Mouse (Mus musculus): ENCODE measurements at regions not wholly inside any gene's neighbourhood (a gene's known extent, or its start where the extent isn't known, plus 50 kb on each side); places are given as distances from the start of the nearest gene placed in this dataset.

- Histone ChIP-seq H3K27ac (no peak overlapping the region), H3K4me2 (no peak overlapping the region), H3K27me3 (no peaks in the 10 kb centered on the region), H3K4me1 (peaks cover 28% of the 10 kb centered on the region), H3K4me3 (no peak overlapping the region), H3K9ac (no peak overlapping the region), H3K36me3 (ENCODE audit: poor library complexity, severe bottlenecking) (no peaks in the 10 kb centered on the region), H3K9me3 (replicated peaks) (no peaks in the 10 kb centered on the region)
- ATAC-seq = no peak
- WGBS = 97% methylated on average over 3 of the region's 3 CpGs
Observed at GRCm38 (mm10) chr10:95054869-95055268, 110.2 kb upstream of the Plxnc1 start.

- Histone ChIP-seq H3K4me2 (no peak overlapping the region), H3K4me1 (peaks cover 8% of the 10 kb centered on the region), H3K27me3 (no peaks in the 10 kb centered on the region), H3K27ac (no peak overlapping the region), H3K36me3 (ENCODE audit: poor library complexity, severe bottlenecking) (no peaks in the 10 kb centered on the region), H3K4me3 (no peak overlapping the region), H3K9me3 (replicated peaks) (no peaks in the 10 kb centered on the region), H3K9ac (no peak overlapping the region)
- ATAC-seq = no peak
- WGBS = 93% methylated on average over 5 of the region's 5 CpGs
Observed at GRCm38 (mm10) chr10:95048790-95049189, 104.2 kb upstream of the Plxnc1 start.

GRCm38 (mm10) chr10:95043978-95044377, 99.3 kb upstream of the Plxnc1 start:
- H3K4me3 ChIP-seq = no peak overlapping the region
- H3K9ac ChIP-seq = no peak overlapping the region
- WGBS = 46% methylated on average over 7 of the region's 7 CpGs
- H3K27me3 ChIP-seq = no peaks in the 10 kb centered on the region
- H3K27ac ChIP-seq = 0 out of 2 replicates have a peak overlapping the region, but pooled peaks have one; percentile 22
- ATAC-seq = no peak
- H3K9me3 ChIP-seq (replicated peaks) = no peaks in the 10 kb centered on the region
- H3K4me2 ChIP-seq = no peak overlapping the region
- H3K4me1 ChIP-seq = peaks cover 22% of the 10 kb centered on the region
- no peaks in the 10 kb centered on the region for H3K36me3 ChIP-seq (ENCODE audit: poor library complexity, severe bottlenecking)

GRCm38 (mm10) chr10:95040258-95040895, 95.7 kb upstream of the Plxnc1 start:
- 53% methylated on average over 6 of the region's 6 CpGs for WGBS
- Histone ChIP-seq H3K27me3 (no peaks in the 10 kb centered on the region), H3K9me3 (replicated peaks) (no peaks in the 10 kb centered on the region), H3K27ac (peak overlapping the region; percentile 85), H3K4me2 (0 out of 2 replicates have a peak overlapping the region, but pooled peaks have one; percentile 1), H3K36me3 (ENCODE audit: poor library complexity, severe bottlenecking) (no peaks in the 10 kb centered on the region), H3K9ac (no peak overlapping the region), H3K4me1 (peaks cover 34% of the 10 kb centered on the region), H3K4me3 (no peak overlapping the region)
- peak; percentile 76 for ATAC-seq

- 72% methylated on average over 4 of the region's 4 CpGs for WGBS
- Histone ChIP-seq H3K36me3 (ENCODE audit: poor library complexity, severe bottlenecking) (no peaks in the 10 kb centered on the region), H3K9ac (no peak overlapping the region), H3K4me3 (no peak overlapping the region), H3K4me1 (peaks cover 32% of the 10 kb centered on the region), H3K9me3 (replicated peaks) (no peaks in the 10 kb centered on the region), H3K4me2 (no peak overlapping the region), H3K27me3 (no peaks in the 10 kb centered on the region), H3K27ac (no peak overlapping the region)
- ATAC-seq = no peak
Observed at GRCm38 (mm10) chr10:95036043-95036697, 91.5 kb upstream of the Plxnc1 start.

- H3K4me3 ChIP-seq = no peak overlapping the region
- H3K27me3 ChIP-seq = no peaks in the 10 kb centered on the region
- H3K27ac ChIP-seq = no peak overlapping the region
- WGBS = 45% methylated on average over 3 of the region's 3 CpGs
- no peaks in the 10 kb centered on the region for H3K36me3 ChIP-seq (ENCODE audit: poor library complexity, severe bottlenecking)
- ATAC-seq = peak; percentile 84
- H3K4me1 ChIP-seq = peaks cover 28% of the 10 kb centered on the region
- no peak overlapping the region for H3K9ac ChIP-seq
- no peaks in the 10 kb centered on the region for H3K9me3 ChIP-seq (replicated peaks)
- H3K4me2 ChIP-seq = no peak overlapping the region
Observed at GRCm38 (mm10) chr10:95035371-95035770, 90.7 kb upstream of the Plxnc1 start.

- Histone ChIP-seq H3K4me1 (peaks cover 20% of the 10 kb centered on the region), H3K9me3 (replicated peaks) (no peaks in the 10 kb centered on the region), H3K27ac (no peak overlapping the region), H3K4me3 (no peak overlapping the region), H3K27me3 (no peaks in the 10 kb centered on the region), H3K4me2 (no peak overlapping the region), H3K36me3 (ENCODE audit: poor library complexity, severe bottlenecking) (no peaks in the 10 kb centered on the region), H3K9ac (no peak overlapping the region)
- no peak for ATAC-seq
- 86% methylated on average over 5 of the region's 5 CpGs for WGBS
Observed at GRCm38 (mm10) chr10:95034566-95034965, 89.9 kb upstream of the Plxnc1 start.

- ATAC-seq = peak; percentile 44; the same call in 1 of the 2 replicates
- peaks cover 20% of the 10 kb centered on the region for H3K4me1 ChIP-seq
- no peak overlapping the region for H3K27ac ChIP-seq
- H3K9me3 ChIP-seq (replicated peaks) = no peaks in the 10 kb centered on the region
- H3K9ac ChIP-seq = no peak overlapping the region
- 71% methylated on average over 14 of the region's 14 CpGs for WGBS
- H3K4me2 ChIP-seq = no peak overlapping the region
- H3K4me3 ChIP-seq = no peak overlapping the region
- H3K27me3 ChIP-seq = no peaks in the 10 kb centered on the region
- H3K36me3 ChIP-seq (ENCODE audit: poor library complexity, severe bottlenecking) = no peaks in the 10 kb centered on the region
Observed at GRCm38 (mm10) chr10:95032760-95033716, 88.4 kb upstream of the Plxnc1 start.

GRCm38 (mm10) chr10:95031371-95031770, 86.7 kb upstream of the Plxnc1 start:
- Histone ChIP-seq H3K9ac (no peak overlapping the region), H3K27me3 (no peaks in the 10 kb centered on the region), H3K4me1 (peaks cover 18% of the 10 kb centered on the region), H3K36me3 (ENCODE audit: poor library complexity, severe bottlenecking) (no peaks in the 10 kb centered on the region), H3K9me3 (replicated peaks) (no peaks in the 10 kb centered on the region), H3K4me3 (no peak overlapping the region), H3K27ac (no peak overlapping the region), H3K4me2 (no peak overlapping the region)
- no peak for ATAC-seq
- 94% methylated on average over 2 of the region's 2 CpGs for WGBS

GRCm38 (mm10) chr10:95030801-95031200, 86.2 kb upstream of the Plxnc1 start:
- no peak for ATAC-seq
- Histone ChIP-seq H3K36me3 (ENCODE audit: poor library complexity, severe bottlenecking) (no peaks in the 10 kb centered on the region), H3K9me3 (replicated peaks) (no peaks in the 10 kb centered on the region), H3K4me1 (peaks cover 13% of the 10 kb centered on the region), H3K4me3 (no peak overlapping the region), H3K9ac (no peak overlapping the region), H3K27me3 (no peaks in the 10 kb centered on the region), H3K4me2 (no peak overlapping the region), H3K27ac (no peak overlapping the region)
- 89% methylated on average over 5 of the region's 5 CpGs for WGBS

- no peaks in the 10 kb centered on the region for H3K27me3 ChIP-seq
- H3K9ac ChIP-seq = no peak overlapping the region
- H3K4me2 ChIP-seq = no peak overlapping the region
- no peaks in the 10 kb centered on the region for H3K36me3 ChIP-seq (ENCODE audit: poor library complexity, severe bottlenecking)
- no peak overlapping the region for H3K4me3 ChIP-seq
- H3K4me1 ChIP-seq = 0 out of 2 replicates have a peak, but pooled peaks cover under 1% of the 10 kb centered on the region
- no peaks in the 10 kb centered on the region for H3K9me3 ChIP-seq (replicated peaks)
- no peak overlapping the region for H3K27ac ChIP-seq
- 86% methylated on average over 3 of the region's 3 CpGs for WGBS
- no peak for ATAC-seq
Observed at GRCm38 (mm10) chr10:95029554-95029953, 84.9 kb upstream of the Plxnc1 start.

Data from forebrain, embryonic 13.5 days (tissue).